Mouse (Mus musculus) liver, postnatal 0 days (tissue): ENCODE measurements around the gene Meis1. TPM values are rescaled to one million over a fixed set of nuclear protein-coding genes. Genes with fewer than 3 reads are reported as not detected.

Experiments used
- ATAC-seq: fragments of 200-750 bp; cut with Nextera tagmentation; 2 replicates; pipeline ENCODE4 v1.8.0; 2017; ENCODE audit warnings: mild to moderate bottlenecking, moderate library complexity
- DNase-seq: peaks from one replicate; pipeline ENCODE4 v3.0.0-alpha.2; 2016
- H3K27ac ChIP-seq: fragments of 300-500 bp; sonication (generic); 2 replicates; pipeline ENCODE4 v1.5.1; 2014; ENCODE audit warnings: antibody characterized with exemption, moderate library complexity, mild to moderate bottlenecking, low read depth
- H3K27me3 ChIP-seq: fragments of 300-500 bp; sonication (generic); 2 replicates; pipeline ENCODE4 v1.6.1; 2014; ENCODE audit warnings: low read length, control low read depth, mixed read lengths; ENCODE audit not compliant: insufficient read depth
- H3K36me3 ChIP-seq: fragments of 300-500 bp; sonication (generic); replicated peaks from 2 replicates; pipeline ENCODE4 v1.6.1; 2014; ENCODE audit warnings: mild to moderate bottlenecking, control low read depth, low read length, moderate library complexity, mixed read lengths; ENCODE audit not compliant: insufficient read depth
- H3K4me1 ChIP-seq: fragments of 300-500 bp; sonication (generic); 2 replicates; pipeline ENCODE4 v1.6.1; 2014; ENCODE audit warnings: antibody characterized with exemption, mild to moderate bottlenecking, control low read depth; ENCODE audit not compliant: insufficient read depth
- H3K4me2 ChIP-seq: fragments of 300-500 bp; sonication (generic); 2 replicates; pipeline ENCODE4 v1.6.1; 2014; ENCODE audit warnings: low read depth, mild to moderate bottlenecking, low read length, moderate library complexity, mixed read lengths
- H3K4me3 ChIP-seq: fragments of 300-500 bp; sonication (generic); 2 replicates; pipeline ENCODE4 v1.5.1; 2014; ENCODE audit warnings: low read depth, low read length
- H3K9ac ChIP-seq: fragments of 300-500 bp; sonication (generic); replicated peaks from 2 replicates; pipeline ENCODE4 v1.6.1; 2014; ENCODE audit warnings: mild to moderate bottlenecking, moderate library complexity
- H3K9me3 ChIP-seq: fragments of 300-500 bp; sonication (generic); 2 replicates; pipeline ENCODE4 v1.6.1; 2016; ENCODE audit warnings: mild to moderate bottlenecking, control low read depth, low read length, mixed read lengths
- CTCF ChIP-seq: sonication (generic); IDR thresholded peaks from 2 replicates; pipeline ENCODE4 v1.5.1; 2016; ENCODE audit warnings: antibody characterized with exemption, low read depth
- EP300 ChIP-seq: IDR thresholded peaks from 2 replicates; pipeline ENCODE4 v1.6.1; 2016; ENCODE audit warnings: antibody characterized with exemption, low read depth, mild to moderate bottlenecking
- WGBS: fragments of 180-500 bp; shearing (Covaris S2); extraction: QIAGEN DNeasy Blood & Tissue Kit; methylation state at CpG from one replicate; pipeline ENCODE4 v1.1.7; 2014; ENCODE audit not compliant: insufficient replicate concordance; 5-methylcytosine and 5-hydroxymethylcytosine counted together
- polyA plus RNA-seq: library from polyadenylated mRNA; unstranded; fragments of >200 nt; fragmentation: Nextera tagmentation; extraction: Ambion mirVana; gene quantifications from 2 replicates; pipeline ENCODE4 v1.2.1, GENCODE M21; 2015

Gene Meis1
- polyA plus RNA-seq, 1 experiment from 2014 or later: 6.7 TPM

- DNase-seq (no peak), ATAC-seq (no peak)
- Histone ChIP-seq H3K4me1 (0 out of 2 replicates have a peak, but pooled peaks cover 5% of the 10 kb centered on the region), H3K36me3 (no peaks in the 10 kb centered on the region), H3K4me3 (no peak overlapping the region), H3K27ac (no peak overlapping the region), H3K9ac (no peak overlapping the region), H3K4me2 (no peak overlapping the region), H3K27me3 (no peaks in the 10 kb centered on the region), H3K9me3 (no peaks in the 10 kb centered on the region)
- no peak for TF ChIP-seq CTCF
- TF ChIP-seq EP300: no peak
- WGBS: 43% methylated on average over 5 of the region's 5 CpGs
Measured at GRCm38 (mm10) chr11:18923274-18923673, 95.5 kb downstream of the Meis1 start.

GRCm38 (mm10) chr11:18920651-18921050, 98.1 kb downstream of the Meis1 start:
- H3K36me3 ChIP-seq: no peaks in the 10 kb centered on the region
- H3K9me3 ChIP-seq: no peaks in the 10 kb centered on the region
- 78% methylated on average over 3 of the region's 3 CpGs for WGBS
- DNase-seq: no peak
- H3K27me3 ChIP-seq: no peaks in the 10 kb centered on the region
- no peak overlapping the region for H3K4me3 ChIP-seq
- no peak overlapping the region for H3K9ac ChIP-seq
- no peak overlapping the region for H3K4me2 ChIP-seq
- ATAC-seq: no peak
- H3K4me1 ChIP-seq: 0 out of 2 replicates have a peak, but pooled peaks cover 5% of the 10 kb centered on the region
- no peak for TF ChIP-seq EP300
- no peak for TF ChIP-seq CTCF
- no peak overlapping the region for H3K27ac ChIP-seq

- Histone ChIP-seq H3K9me3 (no peaks in the 10 kb centered on the region), H3K4me3 (no peak overlapping the region), H3K36me3 (no peaks in the 10 kb centered on the region), H3K27me3 (no peaks in the 10 kb centered on the region), H3K27ac (no peak overlapping the region), H3K9ac (no peak overlapping the region), H3K4me2 (no peak overlapping the region), H3K4me1 (no peaks in the 10 kb centered on the region)
- DNase-seq: no peak
- no peak for TF ChIP-seq EP300
- TF ChIP-seq CTCF: no peak
- 74% methylated on average over 3 of the region's 3 CpGs for WGBS
- no peak for ATAC-seq
Measured at GRCm38 (mm10) chr11:18919162-18919762, 99.5 kb downstream of the Meis1 start.

GRCm38 (mm10) chr11:18917887-18918286, 100.9 kb downstream of the Meis1 start:
- Histone ChIP-seq H3K36me3 (no peaks in the 10 kb centered on the region), H3K4me3 (no peak overlapping the region), H3K27ac (no peak overlapping the region), H3K9ac (no peak overlapping the region), H3K27me3 (no peaks in the 10 kb centered on the region), H3K9me3 (no peaks in the 10 kb centered on the region), H3K4me2 (no peak overlapping the region), H3K4me1 (no peaks in the 10 kb centered on the region)
- ATAC-seq (no peak), DNase-seq (no peak)
- 81% methylated on average over 5 of the region's 5 CpGs for WGBS
- TF ChIP-seq CTCF (no peak), EP300 (no peak)

- no peak for ATAC-seq
- Histone ChIP-seq H3K27me3 (no peaks in the 10 kb centered on the region), H3K36me3 (no peaks in the 10 kb centered on the region), H3K27ac (no peak overlapping the region), H3K4me3 (no peak overlapping the region), H3K9me3 (no peaks in the 10 kb centered on the region), H3K9ac (no peak overlapping the region), H3K4me1 (no peaks in the 10 kb centered on the region), H3K4me2 (no peak overlapping the region)
- no peak for DNase-seq
- TF ChIP-seq CTCF (no peak), EP300 (no peak)
- 70% methylated on average over 1 of the region's 1 CpGs for WGBS
Measured at GRCm38 (mm10) chr11:18913251-18913650, 105.5 kb downstream of the Meis1 start.

- WGBS: 69% methylated on average over 6 of the region's 6 CpGs
- H3K4me1 ChIP-seq: no peaks in the 10 kb centered on the region
- no peaks in the 10 kb centered on the region for H3K9me3 ChIP-seq
- H3K27ac ChIP-seq: no peak overlapping the region
- no peak overlapping the region for H3K9ac ChIP-seq
- no peak overlapping the region for H3K4me3 ChIP-seq
- TF ChIP-seq CTCF (no peak), EP300 (no peak)
- DNase-seq: no peak
- ATAC-seq: no peak
- no peak overlapping the region for H3K4me2 ChIP-seq
- H3K36me3 ChIP-seq: no peaks in the 10 kb centered on the region
- H3K27me3 ChIP-seq: no peaks in the 10 kb centered on the region
Measured at GRCm38 (mm10) chr11:18912311-18913019, 106.3 kb downstream of the Meis1 start.
